Mouse (Mus musculus) liver, embryonic 14.5 days (tissue): ENCODE measurements around the gene Phc2.

ENCODE experiments used
- CTCF ChIP-seq: IDR thresholded peaks from 2 replicates; pipeline ENCODE4 v1.5.1; 2016; ENCODE audit warnings: antibody characterized with exemption, low read depth, control low read depth
- EP300 ChIP-seq: IDR thresholded peaks from 2 replicates; pipeline ENCODE4 v1.6.1; 2016; ENCODE audit warnings: antibody characterized with exemption, low read depth

DNA sequence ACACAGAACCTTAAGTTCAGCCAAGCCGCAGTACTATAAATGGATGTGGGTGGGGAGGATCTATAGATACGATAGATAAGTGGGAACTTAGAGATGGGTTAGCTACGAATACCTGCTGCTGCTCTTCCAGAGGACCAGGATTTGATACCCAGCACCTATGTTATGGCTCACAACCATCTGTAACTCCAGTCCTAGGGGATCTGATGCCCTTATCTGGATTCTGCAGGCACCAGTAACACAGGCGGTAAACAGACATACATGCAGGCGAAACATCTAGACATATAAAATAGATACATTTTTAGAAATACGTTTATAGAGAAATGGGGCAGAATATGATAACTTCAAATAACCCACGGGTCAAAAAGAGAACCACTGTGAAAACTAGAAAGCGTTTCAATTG lies 33.4 kb upstream of the Phc2 start:
- TF ChIP-seq CTCF: no peak
- TF ChIP-seq EP300: peak; percentile 42
